Mouse (Mus musculus) testis, adult 2 months (tissue): ENCODE data around the gene Snx29. TPM values are rescaled to one million over a fixed set of nuclear protein-coding genes. Genes with fewer than 3 reads are reported as not detected.
"Not testable (repeated sequence)": the region's sequence is repeated elsewhere in the genome, so short reads cannot be mapped to it uniquely, and the experiment has no call there.

Source experiments
- H3K27ac ChIP-seq: fragments of 200-500 bp; 2 replicates; pipeline ENCODE4 v1.5.1; 2012; ENCODE audit warnings: low read depth, low read length; ENCODE audit not compliant: control insufficient read depth, insufficient read depth
- H3K27me3 ChIP-seq: fragments of 200-500 bp; 2 replicates; pipeline ENCODE4 v1.6.1; 2012; ENCODE audit warnings: mild to moderate bottlenecking, low read length, moderate library complexity; ENCODE audit not compliant: control insufficient read depth, insufficient read depth
- H3K36me3 ChIP-seq: fragments of 200-500 bp; 2 replicates; pipeline ENCODE4 v1.6.1; 2012; ENCODE audit warnings: mild to moderate bottlenecking, low read length; ENCODE audit not compliant: control insufficient read depth, insufficient read depth
- H3K4me1 ChIP-seq: fragments of 200-500 bp; 2 replicates; pipeline ENCODE4 v1.6.1; 2012; ENCODE audit warnings: low read length; ENCODE audit not compliant: control insufficient read depth, insufficient read depth
- H3K4me3 ChIP-seq: fragments of 200-500 bp; 2 replicates; pipeline ENCODE4 v1.5.1; 2012; ENCODE audit warnings: low read depth, mild to moderate bottlenecking, low read length, moderate library complexity, mixed read lengths; ENCODE audit not compliant: control insufficient read depth
- CTCF ChIP-seq: fragments of 200-500 bp; IDR thresholded peaks from 2 replicates; pipeline ENCODE4 v1.5.1; 2012; ENCODE audit warnings: low read depth, mild to moderate bottlenecking, inconsistent platforms, low read length, moderate library complexity; ENCODE audit not compliant: control insufficient read depth, insufficient read depth, insufficient replicate concordance
- POLR2A ChIP-seq: fragments of 200-500 bp; IDR thresholded peaks from 2 replicates; pipeline ENCODE4 v1.6.1; 2012; ENCODE audit warnings: low read depth, mild to moderate bottlenecking, inconsistent platforms, low read length, moderate library complexity; ENCODE audit not compliant: control insufficient read depth
- polyA plus RNA-seq: library from polyadenylated mRNA; depleted of rRNA; stranded (reverse); fragments of >200 nt; gene quantifications from 2 replicates; pipeline ENCODE4 v1.2.3, GENCODE M21; 2012

The Snx29 gene
- polyA plus RNA-seq, 1 experiment, result 6.1 TPM

DNA sequence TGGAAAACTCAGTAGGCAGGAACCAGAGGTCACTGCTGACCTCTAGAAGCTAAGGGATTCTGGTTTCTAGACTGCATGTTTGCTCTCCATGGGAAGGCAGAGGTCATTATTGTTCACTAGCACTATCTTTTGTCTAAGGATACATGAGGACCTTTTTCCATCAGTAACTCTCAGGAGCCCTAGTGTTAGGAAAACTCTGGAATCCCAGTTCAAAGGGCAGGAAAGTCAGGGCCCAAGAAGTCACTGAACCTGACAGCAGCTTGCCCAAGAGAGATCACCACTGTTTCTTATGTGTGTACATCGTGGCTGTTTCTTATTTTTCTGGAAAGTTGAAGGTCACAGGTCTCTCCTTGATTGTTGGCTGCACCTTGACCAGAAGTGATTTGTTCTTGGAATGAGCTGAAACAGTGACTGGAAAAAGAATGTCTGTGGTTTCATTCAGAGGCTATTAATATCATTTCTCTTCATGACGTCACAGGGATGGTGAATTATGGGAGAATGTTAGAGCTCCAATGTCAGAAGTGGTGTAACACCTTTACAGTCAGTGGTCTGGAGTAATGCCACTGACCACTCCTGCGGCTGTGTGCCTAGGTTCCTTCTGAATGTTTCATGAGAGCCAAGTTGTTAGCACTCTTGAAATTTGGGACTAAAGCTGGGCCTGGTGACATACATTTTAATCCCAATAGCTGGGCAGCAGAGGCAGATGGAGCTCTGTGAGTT is 7.5 kb downstream of the Snx29 start:
- Histone ChIP-seq H3K27ac (no peak overlapping the region), H3K36me3 (no peaks in the 10 kb centered on the region), H3K27me3 (no peaks in the 10 kb centered on the region), H3K4me3 (no peak overlapping the region), H3K4me1 (no peaks in the 10 kb centered on the region)
- no peak for TF ChIP-seq CTCF

GRCm38 (mm10) chr16:11331030-11331429 is 8.3 kb downstream of the Snx29 start:
- Histone ChIP-seq H3K27me3 (no peaks in the 10 kb centered on the region), H3K4me1 (no peaks in the 10 kb centered on the region), H3K36me3 (no peaks in the 10 kb centered on the region), H3K27ac (no peak overlapping the region), H3K4me3 (no peak overlapping the region)
- TF ChIP-seq POLR2A, result no peak
- TF ChIP-seq CTCF, result no peak

DNA sequence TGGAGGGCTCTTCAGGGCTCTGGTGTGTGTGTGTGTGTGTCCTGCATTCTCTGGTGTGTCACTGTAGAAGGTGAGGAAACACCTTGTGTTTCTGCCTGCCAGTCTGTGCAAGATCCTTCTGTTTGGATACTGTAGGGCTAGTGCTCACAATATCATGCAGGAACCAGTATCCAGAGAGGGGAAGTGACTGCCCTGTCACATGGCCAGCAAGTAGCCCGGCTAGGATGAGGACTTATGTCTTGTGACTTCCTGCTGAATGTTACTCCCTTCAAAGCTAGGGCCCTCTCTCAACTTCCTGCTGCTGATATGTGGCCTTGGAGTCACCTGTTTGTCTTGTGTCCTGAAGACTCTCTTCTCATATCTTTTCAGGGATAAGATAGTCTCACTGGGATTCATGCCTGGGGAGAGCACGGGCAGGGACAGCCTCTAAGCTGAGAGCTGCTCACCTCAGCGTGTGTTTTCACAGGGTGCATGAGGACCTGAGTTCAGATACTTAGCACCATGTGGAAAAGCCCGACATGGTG is 20.6 kb downstream of the Snx29 start:
- no peak overlapping the region for H3K27ac ChIP-seq
- no peak for TF ChIP-seq CTCF
- no peaks in the 10 kb centered on the region for H3K36me3 ChIP-seq
- H3K4me3 ChIP-seq, result no peak overlapping the region
- no peaks in the 10 kb centered on the region; the same call in 1 of the 2 replicates for H3K4me1 ChIP-seq
- no peaks in the 10 kb centered on the region for H3K27me3 ChIP-seq

DNA sequence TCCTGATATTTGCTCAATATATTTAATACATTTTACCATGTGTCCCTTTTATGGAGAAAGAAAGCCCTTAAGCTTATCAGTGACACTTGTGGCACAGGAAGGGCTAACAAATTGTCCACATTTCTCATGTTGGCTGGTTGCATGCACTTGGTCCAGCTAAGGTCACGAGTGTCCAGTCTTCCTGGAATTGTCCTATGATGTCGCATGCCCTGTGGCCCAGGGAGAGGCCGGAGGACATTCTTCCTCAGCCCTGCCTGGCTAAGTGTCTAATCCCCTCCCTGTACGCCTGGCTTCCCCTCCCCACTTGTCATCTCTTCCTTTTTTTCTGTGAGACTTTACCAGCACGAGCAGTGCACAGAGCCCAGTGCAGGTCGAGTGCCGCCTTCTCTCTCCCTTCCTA is 29.2 kb downstream of the Snx29 start:
- Histone ChIP-seq H3K36me3 (no peaks in the 10 kb centered on the region), H3K27me3 (no peaks in the 10 kb centered on the region), H3K27ac (no peak overlapping the region), H3K4me1 (no peaks in the 10 kb centered on the region), H3K4me3 (no peak overlapping the region)
- no peak for TF ChIP-seq CTCF
- TF ChIP-seq POLR2A, result no peak

- H3K4me1 ChIP-seq, result no peaks in the 10 kb centered on the region
- no peaks in the 10 kb centered on the region for H3K27me3 ChIP-seq
- no peaks in the 10 kb centered on the region for H3K36me3 ChIP-seq
- TF ChIP-seq POLR2A, result no peak
- no peak for TF ChIP-seq CTCF
- H3K4me3 ChIP-seq, result no peak overlapping the region
- H3K27ac ChIP-seq, result no peak overlapping the region
These were observed 36.5 kb downstream of the Snx29 start for GRCm38 (mm10) chr16:11359173-11359572.

- TF ChIP-seq CTCF (no peak), POLR2A (no peak)
- no peak overlapping the region for H3K27ac ChIP-seq
- H3K36me3 ChIP-seq, result no peaks in the 10 kb centered on the region
- H3K4me1 ChIP-seq, result no peaks in the 10 kb centered on the region
- no peaks in the 10 kb centered on the region for H3K27me3 ChIP-seq
- no peak overlapping the region for H3K4me3 ChIP-seq
These were observed 37.2 kb downstream of the Snx29 start for GRCm38 (mm10) chr16:11359919-11360318.

GRCm38 (mm10) chr16:11360576-11360975 is 37.9 kb downstream of the Snx29 start:
- H3K27ac ChIP-seq, H3K27me3 ChIP-seq, H3K4me1 ChIP-seq, H3K4me3 ChIP-seq, H3K36me3 ChIP-seq: not testable (repeated sequence)

DNA sequence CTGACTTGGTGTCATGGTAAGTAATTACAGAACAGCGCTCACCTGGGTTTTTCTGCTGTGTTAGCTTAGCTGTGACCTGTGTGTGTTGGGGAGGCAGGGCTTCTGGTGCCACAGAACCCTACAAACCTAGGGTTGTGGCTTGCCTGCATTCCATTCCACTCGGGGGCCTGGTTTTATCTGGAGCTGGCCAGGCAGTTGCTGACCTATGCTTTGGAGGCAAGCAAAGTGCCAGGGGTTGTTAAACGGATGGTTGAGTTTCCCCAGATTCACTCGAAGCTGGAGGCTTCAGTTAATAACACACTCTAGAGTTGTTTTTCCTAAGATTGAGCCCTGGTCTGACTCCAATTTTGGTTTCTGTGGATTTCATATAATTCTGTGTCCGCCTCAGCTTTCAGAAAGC is 42.9 kb downstream of the Snx29 start:
- Histone ChIP-seq H3K4me1 (no peaks in the 10 kb centered on the region; the same call in 1 of the 2 replicates), H3K36me3 (no peaks in the 10 kb centered on the region), H3K27ac (no peak overlapping the region), H3K4me3 (no peak overlapping the region), H3K27me3 (no peaks in the 10 kb centered on the region)
- TF ChIP-seq CTCF, result no peak
- TF ChIP-seq POLR2A, result no peak
